Mouse (Mus musculus) embryonic facial prominence, embryonic 14.5 days (tissue): ENCODE data around the gene Larp4b. TPM values are rescaled to one million over a fixed set of nuclear protein-coding genes. Genes with fewer than 3 reads are reported as not detected.

Experiments used
- ATAC-seq: fragments of 200-750 bp; cut with Nextera tagmentation; 2 replicates; pipeline ENCODE4 v1.8.0; 2017; ENCODE audit warnings: low read depth, moderate number of reproducible peaks, moderate TSS enrichment
- DNase-seq: peaks from one replicate; pipeline ENCODE4 v3.0.0-alpha.2; 2015; ENCODE audit warnings: low spot score
- H3K27ac ChIP-seq: fragments of 300-500 bp; sonication (generic); replicated peaks from 2 replicates; pipeline ENCODE4 v1.5.1; 2014; ENCODE audit warnings: low read depth, mild to moderate bottlenecking, low read length, moderate library complexity
- H3K27me3 ChIP-seq: fragments of 300-500 bp; sonication (generic); replicated peaks from 2 replicates; pipeline ENCODE4 v1.6.1; 2014; ENCODE audit warnings: low read length; ENCODE audit not compliant: control insufficient read depth, insufficient read depth
- H3K36me3 ChIP-seq: fragments of 300-500 bp; sonication (generic); 2 replicates; pipeline ENCODE4 v1.6.1; 2014; ENCODE audit warnings: low read length, mixed read lengths; ENCODE audit not compliant: control insufficient read depth, insufficient read depth
- H3K4me1 ChIP-seq: fragments of 300-500 bp; sonication (generic); 2 replicates; pipeline ENCODE4 v1.6.1; 2014; ENCODE audit warnings: antibody characterized with exemption, low read length; ENCODE audit not compliant: control insufficient read depth, insufficient read depth
- H3K4me2 ChIP-seq: fragments of 300-500 bp; sonication (generic); 2 replicates; pipeline ENCODE4 v1.6.1; 2014; ENCODE audit warnings: low read depth, mild to moderate bottlenecking, low read length, moderate library complexity, mixed read lengths
- H3K4me3 ChIP-seq: fragments of 300-500 bp; sonication (generic); 2 replicates; pipeline ENCODE4 v1.5.1; 2014; ENCODE audit warnings: low read depth, mild to moderate bottlenecking, low read length
- H3K9ac ChIP-seq: fragments of 300-500 bp; sonication (generic); 2 replicates; pipeline ENCODE4 v1.6.1; 2014; ENCODE audit warnings: low read depth, mild to moderate bottlenecking, low read length, moderate library complexity, mixed read lengths
- H3K9me3 ChIP-seq: fragments of 300-500 bp; sonication (generic); 2 replicates; pipeline ENCODE4 v1.6.1; 2016; ENCODE audit warnings: low read length; ENCODE audit not compliant: control insufficient read depth
- WGBS: fragments of 180-500 bp; shearing (Covaris S2); extraction: QIAGEN DNeasy Blood & Tissue Kit; methylation state at CpG from one replicate; pipeline ENCODE4 v1.1.7; 2014; 5-methylcytosine and 5-hydroxymethylcytosine counted together
- polyA plus RNA-seq: library from polyadenylated mRNA; unstranded; fragments of >200 nt; fragmentation: Nextera tagmentation; extraction: Ambion mirVana; gene quantifications from 2 replicates; pipeline ENCODE4 v1.2.1, GENCODE M21; 2014

Larp4b gene
- polyA plus RNA-seq, 1 experiment from 2014 or later: 45.1 TPM

GRCm38 (mm10) chr13:9178270-9178669 lies 84.6 kb downstream of the Larp4b start:
- no peak for ATAC-seq

GRCm38 (mm10) chr13:9178718-9179117 lies 85.0 kb downstream of the Larp4b start:
- 62% methylated on average over 3 of the region's 3 CpGs for WGBS

More at GRCm38 (mm10) chr13:9178270-9178669, 84.6 kb downstream of the Larp4b start:
- WGBS: 83% methylated on average over 4 of the region's 4 CpGs
- H3K4me1 ChIP-seq: no peaks in the 10 kb centered on the region
- peaks cover 13% of the 10 kb centered on the region for H3K36me3 ChIP-seq
- no peaks in the 10 kb centered on the region for H3K27me3 ChIP-seq
- no peak for DNase-seq
- no peak overlapping the region for H3K27ac ChIP-seq
- no peak overlapping the region for H3K4me3 ChIP-seq
- no peak overlapping the region for H3K4me2 ChIP-seq
- no peaks in the 10 kb centered on the region for H3K9me3 ChIP-seq
- H3K9ac ChIP-seq: no peak overlapping the region

GRCm38 (mm10) chr13:9180221-9180620 lies 86.5 kb downstream of the Larp4b start:
- no peak overlapping the region for H3K27ac ChIP-seq
- no peak overlapping the region for H3K9ac ChIP-seq
- ATAC-seq: no peak
- 47% methylated on average over 11 of the region's 11 CpGs for WGBS
- H3K9me3 ChIP-seq: no peaks in the 10 kb centered on the region
- no peaks in the 10 kb centered on the region for H3K36me3 ChIP-seq
- no peaks in the 10 kb centered on the region for H3K4me1 ChIP-seq
- no peaks in the 10 kb centered on the region for H3K27me3 ChIP-seq
- peak overlapping the region; percentile 18; the same call in 1 of the 2 replicates for H3K4me2 ChIP-seq
- no peak for DNase-seq
- no peak overlapping the region for H3K4me3 ChIP-seq

More at GRCm38 (mm10) chr13:9178718-9179117, 85.0 kb downstream of the Larp4b start:
- H3K36me3 ChIP-seq: peaks cover 9% of the 10 kb centered on the region
- no peak overlapping the region for H3K9ac ChIP-seq
- ATAC-seq: no peak
- no peak for DNase-seq
- H3K27me3 ChIP-seq: no peaks in the 10 kb centered on the region
- H3K4me2 ChIP-seq: no peak overlapping the region
- no peaks in the 10 kb centered on the region for H3K9me3 ChIP-seq
- no peak overlapping the region for H3K27ac ChIP-seq
- no peaks in the 10 kb centered on the region for H3K4me1 ChIP-seq
- no peak overlapping the region for H3K4me3 ChIP-seq

- no peaks in the 10 kb centered on the region for H3K27me3 ChIP-seq
- no peaks in the 10 kb centered on the region for H3K4me1 ChIP-seq
- no peaks in the 10 kb centered on the region for H3K36me3 ChIP-seq
- ATAC-seq: no peak
- 66% methylated on average over 6 of the region's 6 CpGs for WGBS
- no peak for DNase-seq
- H3K9me3 ChIP-seq: no peaks in the 10 kb centered on the region
- no peak overlapping the region for H3K4me2 ChIP-seq
- H3K9ac ChIP-seq: no peak overlapping the region
- H3K4me3 ChIP-seq: no peak overlapping the region
- H3K27ac ChIP-seq: no peak overlapping the region
Observed at GRCm38 (mm10) chr13:9181106-9181505, 87.4 kb downstream of the Larp4b start.

GRCm38 (mm10) chr13:9181666-9182264 lies 88.1 kb downstream of the Larp4b start:
- DNase-seq (peak; percentile 88), ATAC-seq (peak; percentile 70)
- H3K27me3 ChIP-seq: no peaks in the 10 kb centered on the region

GRCm38 (mm10) chr13:9184281-9184680 lies 90.6 kb downstream of the Larp4b start:
- H3K9ac ChIP-seq: no peak overlapping the region
- 82% methylated on average over 6 of the region's 6 CpGs for WGBS
- DNase-seq: no peak

More at GRCm38 (mm10) chr13:9181666-9182264, 88.1 kb downstream of the Larp4b start:
- H3K36me3 ChIP-seq: no peaks in the 10 kb centered on the region
- H3K4me1 ChIP-seq: no peaks in the 10 kb centered on the region
- WGBS: 11% methylated on average over 11 of the region's 11 CpGs
- no peak overlapping the region for H3K27ac ChIP-seq
- H3K4me3 ChIP-seq: no peak overlapping the region
- no peak overlapping the region for H3K4me2 ChIP-seq
- H3K9me3 ChIP-seq: no peaks in the 10 kb centered on the region
- no peak overlapping the region for H3K9ac ChIP-seq

GRCm38 (mm10) chr13:9184716-9185115 lies 91.0 kb downstream of the Larp4b start:
- DNase-seq: no peak
- Histone ChIP-seq H3K9ac (no peak overlapping the region), H3K36me3 (no peaks in the 10 kb centered on the region), H3K4me1 (no peaks in the 10 kb centered on the region), H3K27ac (no peak overlapping the region), H3K4me3 (no peak overlapping the region), H3K9me3 (no peaks in the 10 kb centered on the region), H3K4me2 (no peak overlapping the region), H3K27me3 (no peaks in the 10 kb centered on the region)
- no peak for ATAC-seq
- 80% methylated on average over 6 of the region's 6 CpGs for WGBS

More at GRCm38 (mm10) chr13:9184281-9184680, 90.6 kb downstream of the Larp4b start:
- Histone ChIP-seq H3K4me2 (no peak overlapping the region), H3K27me3 (no peaks in the 10 kb centered on the region), H3K4me3 (no peak overlapping the region), H3K9me3 (no peaks in the 10 kb centered on the region), H3K4me1 (no peaks in the 10 kb centered on the region), H3K36me3 (no peaks in the 10 kb centered on the region), H3K27ac (no peak overlapping the region)
- no peak for ATAC-seq

- WGBS: 52% methylated on average over 7 of the region's 7 CpGs
- ATAC-seq: peak; percentile 41; the same call in 1 of the 2 replicates
- Histone ChIP-seq H3K9ac (no peak overlapping the region), H3K9me3 (no peaks in the 10 kb centered on the region), H3K4me1 (no peaks in the 10 kb centered on the region), H3K36me3 (no peaks in the 10 kb centered on the region), H3K4me2 (no peak overlapping the region), H3K27me3 (no peaks in the 10 kb centered on the region), H3K27ac (no peak overlapping the region), H3K4me3 (no peak overlapping the region)
- peak; percentile 51 for DNase-seq
Observed at GRCm38 (mm10) chr13:9187156-9187555, 93.5 kb downstream of the Larp4b start.
